Mouse (Mus musculus) megakaryocyte, embryonic 14.5 days (primary cell): ENCODE data around the gene Caskin1.

ENCODE experiments used
- FLI1 ChIP-seq: IDR thresholded peaks from 2 replicates; pipeline ENCODE4 v1.6.1; 2012; ENCODE audit warnings: low read length, inconsistent platforms, mixed read lengths
- GATA1 ChIP-seq: IDR thresholded peaks from 3 replicates; pipeline ENCODE4 v1.6.1; 2012; ENCODE audit warnings: mixed read lengths, low read length, inconsistent platforms, borderline replicate concordance

- no peak for TF ChIP-seq GATA1
- no peak for TF ChIP-seq FLI1
These were observed 17.0 kb downstream of the Caskin1 start for GRCm38 (mm10) chr17:24505286-24505955.
